Mouse (Mus musculus): ENCODE results near the gene Sipa1l1.

The Sipa1l1 gene

GRCm38 (mm10) chr12:82427416-82427815 is 258.3 kb downstream of the Sipa1l1 start:
- no peak for DNase-seq (ENCODE audit: low spot score)

GRCm38 (mm10) chr12:82428466-82428865 is 259.3 kb downstream of the Sipa1l1 start:
- DNase-seq (ENCODE audit: low spot score): no peak

GRCm38 (mm10) chr12:82433311-82433710 is 264.2 kb downstream of the Sipa1l1 start:
- DNase-seq (ENCODE audit: low spot score): no peak

GRCm38 (mm10) chr12:82434591-82434990 is 265.5 kb downstream of the Sipa1l1 start:
- DNase-seq (ENCODE audit: low spot score): no peak

- DNase-seq (ENCODE audit: low spot score): no peak
Observed at GRCm38 (mm10) chr12:82441479-82441878, 272.4 kb downstream of the Sipa1l1 start.

- no peak for DNase-seq (ENCODE audit: low spot score)
Observed at GRCm38 (mm10) chr12:82446609-82447024, 277.5 kb downstream of the Sipa1l1 start.

GRCm38 (mm10) chr12:82448129-82448815 is 279.2 kb downstream of the Sipa1l1 start:
- no peak for DNase-seq (ENCODE audit: low spot score)

GRCm38 (mm10) chr12:82452428-82452827 is 283.3 kb downstream of the Sipa1l1 start:
- no peak for DNase-seq (ENCODE audit: low spot score)

- DNase-seq (ENCODE audit: low spot score): no peak
Observed at GRCm38 (mm10) chr12:82454415-82454814, 285.3 kb downstream of the Sipa1l1 start.

GRCm38 (mm10) chr12:82455700-82456413 is 286.7 kb downstream of the Sipa1l1 start:
- no peak for DNase-seq (ENCODE audit: low spot score)

- DNase-seq (ENCODE audit: low spot score): no peak
Observed at GRCm38 (mm10) chr12:82456414-82456805, 287.3 kb downstream of the Sipa1l1 start.

GRCm38 (mm10) chr12:82457609-82458008 is 288.5 kb downstream of the Sipa1l1 start:
- DNase-seq (ENCODE audit: low spot score): no peak

- DNase-seq (ENCODE audit: low spot score): no peak
Observed at GRCm38 (mm10) chr12:82458017-82458416, 288.9 kb downstream of the Sipa1l1 start.

- no peak for DNase-seq (ENCODE audit: low spot score)
Observed at GRCm38 (mm10) chr12:82467234-82467633, 298.1 kb downstream of the Sipa1l1 start.

- no peak for DNase-seq (ENCODE audit: low spot score)
Observed at GRCm38 (mm10) chr12:82467641-82468040, 298.5 kb downstream of the Sipa1l1 start.

- no peak for DNase-seq (ENCODE audit: low spot score)
Observed at GRCm38 (mm10) chr12:82468416-82468815, 299.3 kb downstream of the Sipa1l1 start.

GRCm38 (mm10) chr12:82469706-82470361 is 300.7 kb downstream of the Sipa1l1 start:
- peak; percentile 93 for DNase-seq (ENCODE audit: low spot score)

- peak; percentile 97 for DNase-seq (ENCODE audit: low spot score)
Observed at GRCm38 (mm10) chr12:82470362-82470936, 301.3 kb downstream of the Sipa1l1 start.

- DNase-seq (ENCODE audit: low spot score): no peak
Observed at GRCm38 (mm10) chr12:82472796-82473195, 303.7 kb downstream of the Sipa1l1 start.

GRCm38 (mm10) chr12:82473238-82473637 is 304.1 kb downstream of the Sipa1l1 start:
- no peak for DNase-seq (ENCODE audit: low spot score)

- DNase-seq (ENCODE audit: low spot score): no peak
Observed at GRCm38 (mm10) chr12:82474409-82474808, 305.3 kb downstream of the Sipa1l1 start.

GRCm38 (mm10) chr12:82476028-82476427 is 306.9 kb downstream of the Sipa1l1 start:
- DNase-seq (ENCODE audit: low spot score): no peak

GRCm38 (mm10) chr12:82476580-82476979 is 307.5 kb downstream of the Sipa1l1 start:
- no peak for DNase-seq (ENCODE audit: low spot score)

Data from embryo, embryonic 10 days (tissue).